Mouse (Mus musculus) bone marrow, adult 2 months (tissue): ENCODE data around the gene Olfr412.

ENCODE experiments used
- CTCF ChIP-seq: fragments of 200-500 bp; IDR thresholded peaks from 2 replicates; pipeline ENCODE4 v1.5.1; 2011; ENCODE audit warnings: low read length, control low read depth; ENCODE audit not compliant: control insufficient read depth, insufficient read depth
- POLR2A ChIP-seq: fragments of 200-500 bp; IDR thresholded peaks from 2 replicates; pipeline ENCODE4 v1.6.1; 2011; ENCODE audit warnings: low read depth, mild to moderate bottlenecking, control low read depth, low read length, borderline replicate concordance; ENCODE audit not compliant: control insufficient read depth

- TF ChIP-seq CTCF: no peak
- no peak for TF ChIP-seq POLR2A
Observed at GRCm38 (mm10) chr11:74409757-74410174, 47.9 kb downstream of the Olfr412 start.
